Mouse (Mus musculus) brain, embryonic 14.5 days (tissue): Measurements from ENCODE around the gene Kalrn. TPM values are rescaled to one million over a fixed set of nuclear protein-coding genes. Genes with fewer than 3 reads are reported as not detected.

Experiments
- DNase-seq: peaks from one replicate; pipeline ENCODE4 v3.0.0-alpha.2; 2011; ENCODE audit warnings: low read depth
- CTCF ChIP-seq: fragments of 200-500 bp; IDR thresholded peaks from 2 replicates; pipeline ENCODE4 v1.5.1; 2012; ENCODE audit warnings: inconsistent platforms, mild to moderate bottlenecking, moderate library complexity, borderline replicate concordance; ENCODE audit not compliant: insufficient read depth, insufficient read length; ENCODE audit errors: extremely low read depth
- POLR2A ChIP-seq: fragments of 200-500 bp; IDR thresholded peaks from 2 replicates; pipeline ENCODE4 v1.6.1; 2012; ENCODE audit warnings: mild to moderate bottlenecking, inconsistent platforms, borderline replicate concordance; ENCODE audit not compliant: poor library complexity, insufficient read depth, insufficient read length, severe bottlenecking; ENCODE audit errors: extremely low read depth
- polyA plus RNA-seq: library from polyadenylated mRNA; depleted of rRNA; stranded (reverse); fragments of >200 nt; gene quantifications from 2 replicates; pipeline ENCODE4 v1.2.3, GENCODE M21; 2012

Kalrn gene
- polyA plus RNA-seq, 1 experiment: 52.2 TPM

DNA sequence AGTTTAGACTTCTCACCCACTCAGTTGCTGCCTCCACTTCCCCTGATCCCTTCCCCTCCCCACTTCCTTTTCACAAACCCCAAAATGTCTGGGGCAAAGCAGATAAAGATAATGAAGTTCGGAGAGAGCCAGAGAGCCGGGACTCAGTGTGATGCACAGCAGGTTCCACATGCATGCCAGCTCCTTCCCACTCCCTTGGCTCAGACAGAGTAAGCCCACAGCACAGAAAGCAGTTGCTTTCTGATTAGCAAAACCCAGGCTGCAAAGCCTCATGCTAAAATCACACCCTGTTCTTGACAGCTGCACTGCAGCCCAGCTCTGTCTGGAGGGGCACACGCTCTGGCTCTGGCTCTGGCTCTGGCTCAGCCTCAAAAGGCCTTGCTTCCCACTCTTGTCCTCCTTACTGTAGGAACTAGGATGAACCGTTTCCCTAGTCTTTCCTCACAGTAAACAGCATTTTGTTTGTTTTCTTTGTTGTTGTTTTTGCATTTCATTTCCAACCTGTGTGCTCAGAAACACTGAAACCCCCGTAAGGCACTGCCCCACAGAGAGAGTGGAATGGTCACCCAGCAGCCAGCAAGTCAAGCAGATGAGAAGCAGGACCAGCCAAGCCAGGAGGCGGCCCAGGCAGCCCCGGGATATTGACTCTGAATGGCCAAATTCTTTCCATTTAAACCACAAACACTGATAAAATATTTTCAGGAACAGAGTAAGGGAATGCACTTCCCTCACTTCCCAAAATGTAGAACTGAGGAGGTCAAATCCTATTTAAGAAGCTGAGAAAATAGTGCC is 230.8 kb downstream of the Kalrn start:
- peak; percentile 84 for DNase-seq
- TF ChIP-seq POLR2A: no peak
- TF ChIP-seq CTCF: no peak

GRCm38 (mm10) chr16:34334919-34335318 is 238.4 kb downstream of the Kalrn start:
- TF ChIP-seq CTCF (no peak), POLR2A (no peak)
- DNase-seq: peak; percentile 85

DNA sequence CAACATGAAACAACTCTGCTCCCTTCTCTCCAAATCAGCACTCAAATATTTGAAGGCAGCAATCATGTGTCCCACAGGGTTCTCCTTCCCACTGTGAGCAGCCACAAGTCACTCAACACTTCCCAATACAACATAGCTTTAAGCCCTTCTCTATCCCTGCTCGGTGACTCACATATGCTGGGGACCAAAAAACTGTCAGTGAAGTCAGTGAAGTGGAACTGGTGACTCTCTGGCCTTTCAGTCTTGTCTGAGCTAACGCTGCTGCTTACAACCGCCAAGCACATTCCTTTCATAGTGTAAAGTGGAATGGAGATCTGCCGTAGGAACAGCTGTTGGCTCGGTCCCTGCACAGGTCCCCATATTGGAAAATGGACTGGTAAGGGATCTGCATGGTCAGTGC is 241.7 kb downstream of the Kalrn start:
- DNase-seq: no peak
- no peak for TF ChIP-seq CTCF
- no peak for TF ChIP-seq POLR2A

DNA sequence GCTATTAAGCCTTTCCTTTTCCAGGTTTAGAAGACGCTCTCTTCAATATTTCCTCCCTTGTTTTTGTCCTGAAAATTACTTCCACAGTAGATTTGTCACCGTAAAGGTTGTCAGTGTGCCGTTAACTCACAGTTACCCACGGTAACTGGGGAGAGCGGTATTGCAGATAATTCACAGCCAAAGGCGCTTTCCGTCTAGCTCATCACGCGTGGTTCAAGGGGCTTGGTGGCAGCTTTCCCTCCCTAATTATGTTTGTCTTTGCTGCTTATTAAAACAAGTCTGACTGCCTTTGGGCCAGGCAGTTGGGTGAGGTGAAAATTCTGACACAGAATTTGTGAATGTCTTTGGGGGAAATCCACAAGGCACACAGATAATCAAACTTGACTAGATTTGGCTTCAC is 243.5 kb downstream of the Kalrn start:
- peak; percentile 85 for DNase-seq
- TF ChIP-seq CTCF: no peak
- no peak for TF ChIP-seq POLR2A

GRCm38 (mm10) chr16:34329431-34329873 is 243.9 kb downstream of the Kalrn start:
- TF ChIP-seq POLR2A (no peak), CTCF (peak; percentile 7; the same call in 1 of the 2 replicates)
- DNase-seq: peak; percentile 92

DNA sequence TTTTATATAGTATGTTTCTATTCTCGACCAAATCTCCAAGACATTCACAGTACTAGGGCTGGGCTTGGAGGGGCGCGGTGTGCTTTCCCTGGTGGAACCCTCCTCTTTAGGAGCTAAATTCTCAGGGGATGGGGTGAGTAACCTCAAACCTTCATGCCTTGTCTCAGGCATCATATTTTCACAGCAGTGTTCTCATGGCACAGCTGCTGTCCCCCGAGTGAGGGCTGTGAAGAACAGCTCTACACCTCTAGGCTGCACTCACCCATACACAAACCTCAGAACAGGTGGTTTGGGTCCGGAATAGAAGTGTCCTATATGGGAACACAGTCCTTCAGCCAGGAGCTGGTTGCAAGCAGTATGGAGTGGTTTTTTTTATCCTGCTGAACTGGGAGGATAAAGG is 245.4 kb downstream of the Kalrn start:
- no peak for TF ChIP-seq CTCF
- TF ChIP-seq POLR2A: no peak
- DNase-seq: no peak

- DNase-seq: no peak
- TF ChIP-seq POLR2A: no peak
These were observed 247.5 kb downstream of the Kalrn start for GRCm38 (mm10) chr16:34325869-34326268.

- no peak for DNase-seq
- TF ChIP-seq CTCF: no peak
- no peak for TF ChIP-seq POLR2A
These were observed 248.2 kb downstream of the Kalrn start for GRCm38 (mm10) chr16:34325161-34325560.

DNA sequence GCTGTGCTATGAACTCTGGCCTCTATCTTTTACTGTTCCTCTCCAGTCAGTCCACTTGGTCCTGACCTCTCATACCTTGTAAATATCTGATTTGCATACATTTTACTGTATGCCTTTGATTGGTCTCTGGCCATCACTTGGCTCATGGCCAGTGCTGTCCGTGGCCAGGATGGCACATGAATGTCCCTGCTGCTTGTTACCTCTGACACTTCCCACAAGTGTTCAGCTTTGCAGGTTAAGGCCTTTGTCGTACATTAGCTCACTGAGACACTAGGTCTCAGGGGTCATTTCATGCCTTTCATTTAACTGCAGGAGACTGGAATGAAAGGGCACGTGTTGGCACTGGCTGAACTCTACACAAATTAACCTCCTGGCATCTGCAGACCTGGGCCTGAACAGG is 248.6 kb downstream of the Kalrn start:
- no peak for DNase-seq
- TF ChIP-seq POLR2A (no peak), CTCF (no peak)

- TF ChIP-seq POLR2A: no peak
- no peak for DNase-seq
These were observed 249.8 kb downstream of the Kalrn start for GRCm38 (mm10) chr16:34323496-34323895.

DNA sequence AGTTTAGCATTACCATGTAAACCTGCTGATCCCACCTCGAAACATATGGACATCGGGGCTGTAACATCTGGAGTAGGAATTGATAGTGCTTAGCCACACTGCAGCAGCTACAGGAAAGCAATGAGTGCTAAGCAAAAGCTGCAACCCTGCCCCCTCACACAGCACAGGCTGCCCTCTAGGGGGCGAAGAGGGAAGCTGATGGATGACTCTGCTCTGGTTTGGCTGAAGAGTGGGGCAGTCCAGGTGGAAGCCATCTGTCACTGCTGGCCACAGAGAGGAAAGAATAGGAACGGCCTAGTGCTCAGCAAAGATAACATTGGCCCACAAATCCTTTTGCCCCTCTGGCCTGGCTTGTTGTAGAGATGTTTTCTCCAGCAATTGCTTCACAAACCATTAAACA is 250.8 kb downstream of the Kalrn start:
- peak; percentile 81 for DNase-seq
- TF ChIP-seq POLR2A (no peak), CTCF (peak; percentile 80)

DNA sequence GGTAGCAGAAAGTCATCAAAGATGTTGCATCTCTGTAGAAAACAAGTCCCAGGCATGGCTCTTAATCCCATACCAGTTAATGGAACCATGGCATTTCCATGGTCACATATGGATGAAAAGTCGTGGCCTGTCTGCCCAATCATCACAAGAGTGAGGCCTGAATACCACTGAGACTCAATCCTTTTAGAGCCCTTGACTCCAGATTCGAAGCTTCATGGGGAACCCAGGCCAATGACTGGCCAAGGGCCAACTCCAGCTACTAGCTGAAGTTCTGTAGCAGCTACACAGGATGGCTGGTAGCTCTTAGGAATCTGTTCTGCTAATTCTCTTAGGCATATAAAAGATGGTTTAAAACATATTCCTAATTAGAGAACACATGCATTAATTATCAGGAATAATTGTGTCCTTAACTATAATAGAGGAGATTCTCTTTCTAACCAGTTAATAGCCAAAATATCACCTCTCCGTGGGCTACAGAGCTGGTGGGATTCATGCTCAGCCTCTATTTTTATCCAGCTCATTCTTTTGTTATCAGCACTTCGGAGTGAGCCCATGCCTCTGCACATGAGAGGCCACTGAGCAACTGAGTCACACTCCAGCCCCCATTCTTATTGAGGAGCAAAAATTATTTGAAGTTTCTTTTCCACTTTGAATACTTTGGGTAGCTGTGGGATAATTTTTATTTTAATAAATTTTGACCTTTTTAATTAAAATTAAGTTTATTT is 252.1 kb downstream of the Kalrn start:
- TF ChIP-seq POLR2A (no peak), CTCF (no peak)

More for the DNA sequence above, 252.1 kb downstream of the Kalrn start:
- no peak for DNase-seq
